Mouse (Mus musculus): ENCODE measurements around the gene Treml4.
"Not testable (repeated sequence)": the region's sequence is repeated elsewhere in the genome, so short reads cannot be mapped to it uniquely, and the experiment has no call there.

GRCm38 (mm10) chr17:48315905-48316579, 51.9 kb downstream of the Treml4 start, which contains the start of gene B430306N03Rik:
- not testable (repeated sequence) for TF ChIP-seq CTCF (IDR thresholded peaks at IDR 0.05; ENCODE audit: control insufficient read depth, insufficient read depth, insufficient replicate concordance, low read depth, low read length); POLR2A (IDR thresholded peaks at IDR 0.05; ENCODE audit: control insufficient read depth, low read depth, low read length)
